In genomic region chr5:115546536-115546935, GRCm38 (mm10) we compare ENCODE assay signal across 13 mouse cellular contexts. TPM values are rescaled to one million over a fixed set of nuclear protein-coding genes. Genes with fewer than 3 reads are reported as not detected.
DNase-seq lines count a peak whose midpoint lies in the region; ATAC-seq lines count a peak whose summit lies in the region.
"Had no signal": no experiment of that assay in that cellular context is flagged by ENCODE, and none has a peak within 500 bp of the region (broad histone marks: within the 10 kb centered on the region; RNA-seq: fewer than 3 reads in every experiment).

No protein-coding gene starts in this region.

- H3K4me1 ChIP-seq in heart, embryonic 10.5 days, result peaks cover 87% of the 10 kb centered on the region
- peaks cover 52% of the 10 kb centered on the region for H3K4me1 ChIP-seq in lung, embryonic 15.5 days
- peaks cover 84% of the 10 kb centered on the region for H3K4me1 ChIP-seq in embryonic facial prominence, embryonic 10.5 days

- H3K9me3 ChIP-seq in heart, embryonic 10.5 days, result no peaks in the 10 kb centered on the region
- H3K9me3 ChIP-seq in lung, embryonic 15.5 days, result no peaks in the 10 kb centered on the region
- no peaks in the 10 kb centered on the region for H3K9me3 ChIP-seq in embryonic facial prominence, embryonic 10.5 days
- H3K9me3 ChIP-seq: liver, embryonic 13.5 days; megakaryocyte, embryonic 14.5 days had no signal

- intact Hi-C loops in heart, postnatal 14 days (cut with DNase I), result no loop called here

- no peak overlapping the region for H3K4me2 ChIP-seq in lung, embryonic 15.5 days
- H3K4me2 ChIP-seq: liver, embryonic 13.5 days had no signal

- no peak overlapping the region for H3K9ac ChIP-seq in lung, embryonic 15.5 days
- H3K9ac ChIP-seq: liver, embryonic 13.5 days had no signal

- DNase-seq in heart, embryonic 10.5 days (ENCODE audit: low spot score), result no peak
- no peak for DNase-seq in heart, postnatal 14 days
- DNase-seq in lung, postnatal 36 days, result no peak
- DNase-seq in cerebellum, adult 18-20 months, result peak; percentile 52 to 71
- DNase-seq in embryonic facial prominence, embryonic 10.5 days (ENCODE audit: low spot score), result no peak
- no peak for DNase-seq in adrenal gland, postnatal 4 days (ENCODE audit: low spot score in 2 of 2)
- DNase-seq in adipocyte (ENCODE audit: low spot score), result no peak
- DNase-seq: gastrocnemius, postnatal 36 days; liver, embryonic 13.5 days; thymus, postnatal 25 days had no signal

- 0 out of 2 replicates have a peak overlapping the region, but pooled peaks have one; percentile 3 for H3K4me3 ChIP-seq in heart, embryonic 10.5 days
- no peak overlapping the region for H3K4me3 ChIP-seq in lung, embryonic 15.5 days
- H3K4me3 ChIP-seq in embryonic facial prominence, embryonic 10.5 days, result peak overlapping the region; percentile 22
- H3K4me3 ChIP-seq: left cerebral cortex, adult 2 months; liver, embryonic 13.5 days; megakaryocyte, embryonic 14.5 days had no signal

- H3K27me3 ChIP-seq in heart, embryonic 10.5 days (ENCODE audit: insufficient read depth, poor library complexity, severe bottlenecking), result no peaks in the 10 kb centered on the region
- H3K27me3 ChIP-seq in lung, embryonic 15.5 days, result no peaks in the 10 kb centered on the region
- H3K27me3 ChIP-seq in embryonic facial prominence, embryonic 10.5 days (replicated peaks; ENCODE audit: low read depth, poor library complexity, severe bottlenecking), result no peaks in the 10 kb centered on the region
- H3K27me3 ChIP-seq: liver, embryonic 13.5 days; megakaryocyte, embryonic 14.5 days had no signal

- H3K36me3 ChIP-seq in heart, embryonic 10.5 days, result peaks cover 69% of the 10 kb centered on the region
- peaks cover 57% of the 10 kb centered on the region for H3K36me3 ChIP-seq in lung, embryonic 15.5 days
- peaks cover 77% of the 10 kb centered on the region for H3K36me3 ChIP-seq in embryonic facial prominence, embryonic 10.5 days (replicated peaks)

- no peak for ATAC-seq in lung, embryonic 15.5 days (ENCODE audit: borderline replicate concordance, extremely low read depth, low FRiP score, low TSS enrichment)

- H3K27ac ChIP-seq in heart, embryonic 10.5 days, result peak overlapping the region; percentile 56
- H3K27ac ChIP-seq in lung, embryonic 15.5 days, result peak overlapping the region; percentile 91; the same call in 1 of the 2 replicates
- H3K27ac ChIP-seq in embryonic facial prominence, embryonic 10.5 days (replicated peaks), result peak overlapping the region; percentile 81
- H3K27ac ChIP-seq: left cerebral cortex, adult 2 months; liver, embryonic 13.5 days had no signal

- 81% methylated on average over 11 of the region's 11 CpGs for WGBS in heart, embryonic 10.5 days
- 77% methylated on average over 11 of the region's 11 CpGs for WGBS in lung, embryonic 15.5 days
- 49% methylated on average over 11 of the region's 11 CpGs for WGBS in embryonic facial prominence, embryonic 10.5 days

RNA-seq across cellular contexts. Expression of gene Rplp0, which starts 12.7 kb away (rescaled TPM):
- polyA plus RNA-seq in heart, embryonic 10.5 days (2016; fragmentation: Nextera tagmentation; extraction: Ambion mirVana), result 1,223 and 1,345 TPM in 2 replicates
- total RNA-seq in heart, postnatal 14 days (2021), result 100 to 1,000 TPM; 645 to 715 TPM
- polyA plus RNA-seq in lung, embryonic 15.5 days (2015; fragmentation: Nextera tagmentation; extraction: Ambion mirVana), result 1,589 and 1,600 TPM in 2 replicates
- 1,413 and 1,489 TPM in 2 replicates for polyA plus RNA-seq in embryonic facial prominence, embryonic 10.5 days (2016; fragmentation: Nextera tagmentation; extraction: Ambion mirVana)
- 1,000 to 10,000 TPM; 1,094 to 1,122 TPM for total RNA-seq in adrenal gland, postnatal 4 days (2021)

RNA-seq across cellular contexts. Expression of gene Gcn1l1, which starts 18.5 kb away (rescaled TPM):
- polyA plus RNA-seq in heart, embryonic 10.5 days (2016; fragmentation: Nextera tagmentation; extraction: Ambion mirVana), result 47.8 and 49.8 TPM in 2 replicates
- 10 to 100 TPM; 45.1 to 46.6 TPM for total RNA-seq in heart, postnatal 14 days (2021)
- 35.6 and 40.0 TPM in 2 replicates for polyA plus RNA-seq in lung, embryonic 15.5 days (2015; fragmentation: Nextera tagmentation; extraction: Ambion mirVana)
- 65.0 and 65.1 TPM in 2 replicates for polyA plus RNA-seq in embryonic facial prominence, embryonic 10.5 days (2016; fragmentation: Nextera tagmentation; extraction: Ambion mirVana)
- total RNA-seq in adrenal gland, postnatal 4 days (2021), result 10 to 100 TPM; 83.5 to 87.5 TPM

RNA-seq across cellular contexts. Expression of gene Pxn, which starts 40.1 kb away (rescaled TPM):
- polyA plus RNA-seq in heart, embryonic 10.5 days (2016; fragmentation: Nextera tagmentation; extraction: Ambion mirVana), result 30.3 and 31.9 TPM in 2 replicates
- 10 to 100 TPM; 52.4 to 54.2 TPM for total RNA-seq in heart, postnatal 14 days (2021)
- 57.1 and 58.6 TPM in 2 replicates for polyA plus RNA-seq in lung, embryonic 15.5 days (2015; fragmentation: Nextera tagmentation; extraction: Ambion mirVana)
- 50.3 and 50.6 TPM in 2 replicates for polyA plus RNA-seq in embryonic facial prominence, embryonic 10.5 days (2016; fragmentation: Nextera tagmentation; extraction: Ambion mirVana)
- 10 to 100 TPM; 77.6 to 82.4 TPM for total RNA-seq in adrenal gland, postnatal 4 days (2021)

Comparison
In these comparisons a context has a peak if more than half of its experiments do, and no peak if none do; other contexts are left out.
1. DNase-seq: peak in cerebellum, adult 18-20 months (2 of 2); none in heart, embryonic 10.5 days (single experiment), heart, postnatal 14 days (0 of 2), lung, postnatal 36 days (single experiment), embryonic facial prominence, embryonic 10.5 days (single experiment), adrenal gland, postnatal 4 days (0 of 2) and adipocyte (single experiment).
2. Peak in every context shown above with its lines, with median percentiles within 50 percentile points of each other: H3K27ac ChIP-seq.